Mouse (Mus musculus): ENCODE data around the gene Adgrv1. TPM values are rescaled to one million over a fixed set of nuclear protein-coding genes. Genes with fewer than 3 reads are reported as not detected.
"Not testable (repeated sequence)": the region's sequence is repeated elsewhere in the genome, so short reads cannot be mapped to it uniquely, and the experiment has no call there.

Adgrv1 gene
- polyA plus RNA-seq, 1 experiment, result 0.56 TPM

GRCm38 (mm10) chr13:81278669-81279350 lies 354.1 kb downstream of the Adgrv1 start:
- no peak overlapping the region for H3K27ac ChIP-seq (ENCODE audit: insufficient read depth, low read depth, low read length)
- H3K36me3 ChIP-seq (ENCODE audit: control insufficient read depth, insufficient read depth, low read length), result no peaks in the 10 kb centered on the region
- H3K4me1 ChIP-seq (ENCODE audit: control insufficient read depth, insufficient read depth, low read length), result no peaks in the 10 kb centered on the region
- H3K27me3 ChIP-seq (replicated peaks; ENCODE audit: control insufficient read depth, insufficient read depth, low read length), result no peaks in the 10 kb centered on the region
- TF ChIP-seq CTCF (conservative IDR thresholded peaks at IDR 0.05; ENCODE audit: insufficient read depth, insufficient read length, low read depth, low read length), result no peak
- TF ChIP-seq POLR2A (IDR thresholded peaks at IDR 0.05; ENCODE audit: low read depth, low read length), result no peak
- no peak for DNase-seq
- 79% methylated on average over 2 of the region's 2 CpGs for WGBS
- H3K4me3 ChIP-seq (ENCODE audit: insufficient read depth, low read depth, low read length), result no peak overlapping the region

GRCm38 (mm10) chr13:81273837-81274236 lies 359.1 kb downstream of the Adgrv1 start:
- no peaks in the 10 kb centered on the region for H3K36me3 ChIP-seq (ENCODE audit: control insufficient read depth, insufficient read depth, low read length)
- DNase-seq, result no peak
- H3K4me1 ChIP-seq (ENCODE audit: control insufficient read depth, insufficient read depth, low read length), result no peaks in the 10 kb centered on the region
- 93% methylated on average over 1 of the region's 1 CpGs for WGBS
- no peak overlapping the region for H3K4me3 ChIP-seq (ENCODE audit: insufficient read depth, low read depth, low read length)
- no peaks in the 10 kb centered on the region for H3K27me3 ChIP-seq (replicated peaks; ENCODE audit: control insufficient read depth, insufficient read depth, low read length)
- no peak overlapping the region for H3K27ac ChIP-seq (ENCODE audit: insufficient read depth, low read depth, low read length)
- TF ChIP-seq CTCF (conservative IDR thresholded peaks at IDR 0.05; ENCODE audit: insufficient read depth, insufficient read length, low read depth, low read length) (no peak), POLR2A (IDR thresholded peaks at IDR 0.05; ENCODE audit: low read depth, low read length) (no peak)

GRCm38 (mm10) chr13:81270396-81270795 lies 362.6 kb downstream of the Adgrv1 start:
- Histone ChIP-seq H3K27ac (ENCODE audit: insufficient read depth, low read depth, low read length) (no peak overlapping the region), H3K4me1 (ENCODE audit: control insufficient read depth, insufficient read depth, low read length) (no peaks in the 10 kb centered on the region), H3K36me3 (ENCODE audit: control insufficient read depth, insufficient read depth, low read length) (no peaks in the 10 kb centered on the region), H3K4me3 (ENCODE audit: insufficient read depth, low read depth, low read length) (no peak overlapping the region), H3K27me3 (replicated peaks; ENCODE audit: control insufficient read depth, insufficient read depth, low read length) (no peaks in the 10 kb centered on the region)
- TF ChIP-seq POLR2A (IDR thresholded peaks at IDR 0.05; ENCODE audit: low read depth, low read length) (no peak), CTCF (conservative IDR thresholded peaks at IDR 0.05; ENCODE audit: insufficient read depth, insufficient read length, low read depth, low read length) (no peak)
- DNase-seq, result peak; percentile 70
- WGBS, result 66% methylated on average over 6 of the region's 6 CpGs

- Histone ChIP-seq H3K4me1 (ENCODE audit: control insufficient read depth, insufficient read depth, low read length) (no peaks in the 10 kb centered on the region), H3K4me3 (ENCODE audit: insufficient read depth, low read depth, low read length) (no peak overlapping the region), H3K27ac (ENCODE audit: insufficient read depth, low read depth, low read length) (no peak overlapping the region), H3K27me3 (replicated peaks; ENCODE audit: control insufficient read depth, insufficient read depth, low read length) (no peaks in the 10 kb centered on the region), H3K36me3 (ENCODE audit: control insufficient read depth, insufficient read depth, low read length) (no peaks in the 10 kb centered on the region)
- no peak for TF ChIP-seq CTCF (conservative IDR thresholded peaks at IDR 0.05; ENCODE audit: insufficient read depth, insufficient read length, low read depth, low read length)
- no peak for TF ChIP-seq POLR2A (IDR thresholded peaks at IDR 0.05; ENCODE audit: low read depth, low read length)
- peak; percentile 71 for DNase-seq
- 58% methylated on average over 6 of the region's 6 CpGs for WGBS
Observed at GRCm38 (mm10) chr13:81269056-81269455, 363.9 kb downstream of the Adgrv1 start.

GRCm38 (mm10) chr13:81267489-81267888 lies 365.5 kb downstream of the Adgrv1 start:
- not testable (repeated sequence) for H3K27ac ChIP-seq (ENCODE audit: insufficient read depth, low read depth, low read length); H3K4me1 ChIP-seq (ENCODE audit: control insufficient read depth, insufficient read depth, low read length); H3K36me3 ChIP-seq (ENCODE audit: control insufficient read depth, insufficient read depth, low read length); H3K27me3 ChIP-seq (replicated peaks; ENCODE audit: control insufficient read depth, insufficient read depth, low read length); H3K4me3 ChIP-seq (ENCODE audit: insufficient read depth, low read depth, low read length); DNase-seq
- WGBS, result 90% methylated on average over 4 of the region's 4 CpGs

GRCm38 (mm10) chr13:81264465-81264864 lies 368.5 kb downstream of the Adgrv1 start:
- Histone ChIP-seq H3K4me1 (ENCODE audit: control insufficient read depth, insufficient read depth, low read length) (no peaks in the 10 kb centered on the region), H3K36me3 (ENCODE audit: control insufficient read depth, insufficient read depth, low read length) (no peaks in the 10 kb centered on the region), H3K4me3 (ENCODE audit: insufficient read depth, low read depth, low read length) (no peak overlapping the region), H3K27ac (ENCODE audit: insufficient read depth, low read depth, low read length) (no peak overlapping the region), H3K27me3 (replicated peaks; ENCODE audit: control insufficient read depth, insufficient read depth, low read length) (no peaks in the 10 kb centered on the region)
- WGBS, result 75% methylated on average over 1 of the region's 1 CpGs
- TF ChIP-seq POLR2A (IDR thresholded peaks at IDR 0.05; ENCODE audit: low read depth, low read length) (no peak), CTCF (conservative IDR thresholded peaks at IDR 0.05; ENCODE audit: insufficient read depth, insufficient read length, low read depth, low read length) (no peak)
- DNase-seq, result no peak

GRCm38 (mm10) chr13:81241181-81241580 lies 391.8 kb downstream of the Adgrv1 start:
- DNase-seq, result no peak
- H3K27me3 ChIP-seq (replicated peaks; ENCODE audit: control insufficient read depth, insufficient read depth, low read length), result no peaks in the 10 kb centered on the region
- H3K4me3 ChIP-seq (ENCODE audit: insufficient read depth, low read depth, low read length), result no peak overlapping the region
- H3K36me3 ChIP-seq (ENCODE audit: control insufficient read depth, insufficient read depth, low read length), result no peaks in the 10 kb centered on the region
- H3K27ac ChIP-seq (ENCODE audit: insufficient read depth, low read depth, low read length), result no peak overlapping the region
- H3K4me1 ChIP-seq (ENCODE audit: control insufficient read depth, insufficient read depth, low read length), result no peaks in the 10 kb centered on the region
- TF ChIP-seq CTCF (conservative IDR thresholded peaks at IDR 0.05; ENCODE audit: insufficient read depth, insufficient read length, low read depth, low read length) (no peak), POLR2A (IDR thresholded peaks at IDR 0.05; ENCODE audit: low read depth, low read length) (no peak)
- WGBS, result 88% methylated on average over 2 of the region's 2 CpGs

All from kidney, adult 2 months (tissue).